Mouse (Mus musculus) embryonic facial prominence, embryonic 14.5 days (tissue): ENCODE measurements around the gene S100a14. TPM values are rescaled to one million over a fixed set of nuclear protein-coding genes. Genes with fewer than 3 reads are reported as not detected.

ENCODE experiments used
- ATAC-seq: fragments of 200-750 bp; cut with Nextera tagmentation; 2 replicates; pipeline ENCODE4 v1.8.0; 2017; ENCODE audit warnings: low read depth, moderate number of reproducible peaks, moderate TSS enrichment
- DNase-seq: peaks from one replicate; pipeline ENCODE4 v3.0.0-alpha.2; 2015; ENCODE audit warnings: low spot score
- H3K27ac ChIP-seq: fragments of 300-500 bp; sonication (generic); replicated peaks from 2 replicates; pipeline ENCODE4 v1.5.1; 2014; ENCODE audit warnings: low read depth, mild to moderate bottlenecking, low read length, moderate library complexity
- H3K27me3 ChIP-seq: fragments of 300-500 bp; sonication (generic); replicated peaks from 2 replicates; pipeline ENCODE4 v1.6.1; 2014; ENCODE audit warnings: low read length; ENCODE audit not compliant: control insufficient read depth, insufficient read depth
- H3K36me3 ChIP-seq: fragments of 300-500 bp; sonication (generic); 2 replicates; pipeline ENCODE4 v1.6.1; 2014; ENCODE audit warnings: low read length, mixed read lengths; ENCODE audit not compliant: control insufficient read depth, insufficient read depth
- H3K4me1 ChIP-seq: fragments of 300-500 bp; sonication (generic); 2 replicates; pipeline ENCODE4 v1.6.1; 2014; ENCODE audit warnings: antibody characterized with exemption, low read length; ENCODE audit not compliant: control insufficient read depth, insufficient read depth
- H3K4me2 ChIP-seq: fragments of 300-500 bp; sonication (generic); 2 replicates; pipeline ENCODE4 v1.6.1; 2014; ENCODE audit warnings: low read depth, mild to moderate bottlenecking, low read length, moderate library complexity, mixed read lengths
- H3K4me3 ChIP-seq: fragments of 300-500 bp; sonication (generic); 2 replicates; pipeline ENCODE4 v1.5.1; 2014; ENCODE audit warnings: low read depth, mild to moderate bottlenecking, low read length
- H3K9ac ChIP-seq: fragments of 300-500 bp; sonication (generic); 2 replicates; pipeline ENCODE4 v1.6.1; 2014; ENCODE audit warnings: low read depth, mild to moderate bottlenecking, low read length, moderate library complexity, mixed read lengths
- H3K9me3 ChIP-seq: fragments of 300-500 bp; sonication (generic); 2 replicates; pipeline ENCODE4 v1.6.1; 2016; ENCODE audit warnings: low read length; ENCODE audit not compliant: control insufficient read depth
- WGBS: fragments of 180-500 bp; shearing (Covaris S2); extraction: QIAGEN DNeasy Blood & Tissue Kit; methylation state at CpG from one replicate; pipeline ENCODE4 v1.1.7; 2014; 5-methylcytosine and 5-hydroxymethylcytosine counted together
- polyA plus RNA-seq: library from polyadenylated mRNA; unstranded; fragments of >200 nt; fragmentation: Nextera tagmentation; extraction: Ambion mirVana; gene quantifications from 2 replicates; pipeline ENCODE4 v1.2.1, GENCODE M21; 2014

The S100a14 gene
- polyA plus RNA-seq, 1 experiment from 2014 or later, result 21.5 TPM

DNA sequence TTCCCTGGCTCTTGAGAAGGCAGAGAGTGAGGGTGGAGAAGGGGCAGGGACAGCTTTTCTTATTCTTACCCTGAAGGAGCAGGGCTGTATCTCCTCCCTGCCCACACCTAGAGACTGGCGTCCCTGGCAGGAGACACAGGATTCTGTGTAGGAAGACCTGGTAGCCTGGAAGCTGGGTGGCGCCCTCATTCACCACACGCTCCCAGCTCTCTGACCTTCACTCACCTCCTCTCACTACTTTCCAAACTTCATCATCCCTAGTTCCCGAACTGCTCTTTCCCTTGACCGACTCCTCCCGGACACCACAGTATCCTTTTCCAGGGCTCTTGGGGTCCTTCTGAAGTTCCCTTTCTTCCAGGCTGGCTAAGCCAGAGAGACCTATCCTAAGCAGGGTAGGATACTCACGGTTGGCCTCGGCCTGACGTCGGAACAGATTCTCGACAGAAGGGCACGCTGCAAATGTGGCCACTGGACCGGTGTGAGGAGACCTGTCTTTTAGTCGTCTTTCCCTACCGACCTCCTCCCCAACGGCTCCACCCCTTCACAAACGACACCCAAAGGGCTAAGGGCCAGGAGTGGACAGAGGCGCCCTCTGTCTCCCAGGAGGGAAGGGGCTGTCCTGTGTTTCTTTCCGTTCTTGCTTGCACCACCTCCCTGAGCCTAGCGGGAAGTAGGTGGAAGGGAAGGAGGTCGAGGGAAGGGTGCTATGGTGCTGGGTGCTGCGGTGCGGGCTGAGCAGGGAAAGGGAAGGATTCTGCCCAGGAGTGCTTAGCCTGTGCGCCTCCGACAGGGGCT is 12.7 kb upstream of the S100a14 start, which contains the start of the genes S100a1 and S100a13:
Gene S100a1 (minus strand): TSS at position 597 of the 795 bp plus-strand sequence.
Gene S100a13 (plus strand): TSS at position 640 of the 795 bp plus-strand sequence.
- H3K4me2 ChIP-seq, result peak within 1 kb of the TSS; percentile 62
- ATAC-seq (peak; percentile 38), DNase-seq (peak; percentile 43)
- peaks cover 15% of the 10 kb centered on the region for H3K4me1 ChIP-seq
- WGBS, result 4% methylated on average over 24 of the region's 25 CpGs
- no peak within 1 kb of the TSS for H3K27ac ChIP-seq
- peak within 1 kb of the TSS; percentile 42 for H3K4me3 ChIP-seq
- H3K36me3 ChIP-seq, result no peaks in the 10 kb centered on the region
- peaks cover 6% of the 10 kb centered on the region; the same call in 1 of the 2 replicates for H3K27me3 ChIP-seq
- peak within 1 kb of the TSS; percentile 57 for H3K9ac ChIP-seq
- no peaks in the 10 kb centered on the region for H3K9me3 ChIP-seq

DNA sequence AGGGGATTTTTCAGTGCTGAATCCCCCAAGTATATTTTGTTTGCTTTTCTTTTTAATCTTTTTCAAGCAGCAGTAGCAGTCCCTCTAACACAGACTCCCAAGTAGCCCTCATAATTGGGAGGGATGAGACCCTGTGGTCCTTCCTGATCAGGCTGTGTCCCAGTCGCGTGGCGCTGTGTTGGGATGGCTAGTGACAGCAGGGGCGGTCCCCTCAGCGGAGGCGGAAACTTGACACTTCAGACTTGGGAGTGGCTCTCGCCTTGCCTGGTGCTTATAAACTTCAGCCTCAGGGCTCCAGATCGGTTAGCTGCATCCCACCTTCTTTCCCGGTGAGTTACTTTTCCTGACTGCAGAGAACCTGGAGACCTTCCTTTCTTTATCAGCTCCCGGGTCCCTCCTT is 12.0 kb upstream of the S100a14 start:
- Histone ChIP-seq H3K4me1 (peaks cover 15% of the 10 kb centered on the region), H3K4me2 (peak overlapping the region; percentile 62), H3K9ac (peak overlapping the region; percentile 57), H3K27me3 (peaks cover 6% of the 10 kb centered on the region; the same call in 1 of the 2 replicates), H3K4me3 (peak overlapping the region; percentile 42), H3K27ac (no peak overlapping the region), H3K36me3 (no peaks in the 10 kb centered on the region), H3K9me3 (no peaks in the 10 kb centered on the region)
- peak; percentile 87 for ATAC-seq
- DNase-seq, result peak; percentile 88
- 1% methylated on average over 10 of the region's 10 CpGs for WGBS

DNA sequence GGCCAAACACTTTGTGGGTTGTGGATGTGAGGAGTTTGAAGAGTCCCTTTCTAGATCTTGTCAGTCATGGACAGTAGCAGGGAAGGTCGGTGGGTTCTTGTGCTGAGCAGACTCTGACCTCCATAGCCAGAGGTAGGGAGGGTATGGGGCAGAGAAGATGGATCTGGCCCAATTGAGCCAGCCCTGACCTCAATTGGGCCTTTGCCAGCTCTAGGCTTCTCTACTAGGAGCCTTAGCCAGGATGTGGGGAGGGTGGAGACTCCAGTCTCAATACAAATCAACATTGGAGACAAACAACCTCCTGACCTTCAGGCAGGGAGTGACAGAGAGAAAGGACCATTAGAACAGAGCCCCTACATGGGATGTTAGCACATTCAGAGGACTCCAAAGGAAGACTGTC is 11.4 kb upstream of the S100a14 start:
- H3K4me2 ChIP-seq, result peak overlapping the region; percentile 62
- no peaks in the 10 kb centered on the region for H3K9me3 ChIP-seq
- no peak for ATAC-seq
- no peak overlapping the region for H3K27ac ChIP-seq
- 50% methylated on average over 1 of the region's 1 CpGs for WGBS
- H3K4me1 ChIP-seq, result peaks cover 15% of the 10 kb centered on the region
- DNase-seq, result no peak
- H3K36me3 ChIP-seq, result no peaks in the 10 kb centered on the region
- H3K27me3 ChIP-seq, result peaks cover 6% of the 10 kb centered on the region; the same call in 1 of the 2 replicates
- peak overlapping the region; percentile 42 for H3K4me3 ChIP-seq
- peak overlapping the region; percentile 57 for H3K9ac ChIP-seq

DNA sequence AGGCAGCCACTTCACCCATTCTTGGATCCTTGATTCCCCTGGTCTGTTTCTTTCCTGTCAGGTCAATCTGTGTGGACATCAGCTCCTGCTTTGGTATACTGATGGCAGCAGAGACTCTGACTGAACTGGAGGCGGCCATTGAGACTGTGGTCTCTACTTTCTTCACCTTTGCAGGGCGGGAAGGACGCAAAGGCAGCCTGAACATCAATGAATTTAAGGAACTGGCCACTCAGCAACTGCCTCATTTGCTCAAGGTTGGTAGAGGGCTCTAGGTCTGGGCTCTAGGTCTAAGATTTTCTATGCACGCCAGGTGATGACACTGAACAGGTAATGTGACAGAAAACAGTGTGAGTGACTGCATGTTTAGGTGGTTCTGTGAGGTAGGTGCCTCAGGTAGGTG is 10.9 kb upstream of the S100a14 start:
- WGBS, result 88% methylated on average over 4 of the region's 4 CpGs
- Histone ChIP-seq H3K36me3 (no peaks in the 10 kb centered on the region), H3K4me1 (peaks cover 15% of the 10 kb centered on the region), H3K4me2 (no peak overlapping the region), H3K27ac (no peak overlapping the region), H3K9ac (no peak overlapping the region), H3K27me3 (peaks cover 6% of the 10 kb centered on the region; the same call in 1 of the 2 replicates), H3K4me3 (no peak overlapping the region), H3K9me3 (no peaks in the 10 kb centered on the region)
- DNase-seq (no peak), ATAC-seq (no peak)

DNA sequence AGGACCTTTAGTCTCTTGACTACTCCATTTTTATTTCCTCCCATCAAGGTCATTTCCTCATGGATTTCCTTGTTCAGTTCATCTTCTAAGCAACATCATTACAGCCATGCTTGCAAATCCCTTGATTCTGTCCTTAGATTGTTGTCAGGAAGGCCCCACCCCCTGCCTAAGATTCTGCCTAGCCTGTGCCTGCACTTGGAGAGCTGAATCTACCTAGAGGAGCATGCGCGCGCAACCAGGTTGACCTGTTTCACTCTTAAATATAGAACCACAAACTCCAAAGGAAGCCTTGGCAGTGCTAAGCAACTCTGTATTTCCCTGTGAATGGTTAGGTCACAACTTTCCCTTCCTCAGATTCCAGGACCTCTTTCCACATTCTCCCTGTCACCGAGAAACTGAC is 8.9 kb upstream of the S100a14 start:
- 86% methylated on average over 4 of the region's 4 CpGs for WGBS
- no peaks in the 10 kb centered on the region for H3K9me3 ChIP-seq
- peaks cover 6% of the 10 kb centered on the region; the same call in 1 of the 2 replicates for H3K27me3 ChIP-seq
- H3K4me1 ChIP-seq, result peaks cover 15% of the 10 kb centered on the region
- no peak overlapping the region for H3K27ac ChIP-seq
- H3K4me2 ChIP-seq, result no peak overlapping the region
- H3K36me3 ChIP-seq, result no peaks in the 10 kb centered on the region
- no peak overlapping the region for H3K4me3 ChIP-seq
- no peak overlapping the region for H3K9ac ChIP-seq
- DNase-seq (no peak), ATAC-seq (no peak)

DNA sequence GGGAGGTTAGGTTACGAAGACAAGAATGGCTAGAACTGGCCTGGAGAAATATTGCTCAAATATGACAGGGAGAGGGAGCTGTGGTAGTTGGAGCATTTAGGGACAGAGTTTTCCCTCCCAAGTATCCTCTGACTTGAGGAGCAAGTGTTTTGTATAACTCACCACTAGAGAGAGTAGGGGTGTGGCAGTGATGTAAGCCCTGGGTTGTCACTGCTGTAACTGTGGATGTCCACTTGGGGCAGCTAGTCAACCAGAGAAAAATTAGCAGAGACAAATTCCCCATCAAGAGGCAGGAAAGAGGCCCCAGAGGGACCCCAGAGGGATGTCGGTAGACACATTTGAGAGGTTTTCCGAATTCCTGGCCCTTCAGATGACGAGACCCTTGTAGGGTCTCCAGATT is 1.2 kb upstream of the S100a14 start:
- Histone ChIP-seq H3K4me2 (no peak overlapping the region), H3K9ac (no peak overlapping the region), H3K27ac (peak overlapping the region; percentile 13; the same call in 1 of the 2 replicates), H3K9me3 (no peaks in the 10 kb centered on the region), H3K4me3 (no peak overlapping the region), H3K27me3 (no peaks in the 10 kb centered on the region), H3K36me3 (no peaks in the 10 kb centered on the region), H3K4me1 (no peaks in the 10 kb centered on the region)
- ATAC-seq, result no peak
- WGBS, result 59% methylated on average over 4 of the region's 4 CpGs
- DNase-seq, result peak; percentile 85

DNA sequence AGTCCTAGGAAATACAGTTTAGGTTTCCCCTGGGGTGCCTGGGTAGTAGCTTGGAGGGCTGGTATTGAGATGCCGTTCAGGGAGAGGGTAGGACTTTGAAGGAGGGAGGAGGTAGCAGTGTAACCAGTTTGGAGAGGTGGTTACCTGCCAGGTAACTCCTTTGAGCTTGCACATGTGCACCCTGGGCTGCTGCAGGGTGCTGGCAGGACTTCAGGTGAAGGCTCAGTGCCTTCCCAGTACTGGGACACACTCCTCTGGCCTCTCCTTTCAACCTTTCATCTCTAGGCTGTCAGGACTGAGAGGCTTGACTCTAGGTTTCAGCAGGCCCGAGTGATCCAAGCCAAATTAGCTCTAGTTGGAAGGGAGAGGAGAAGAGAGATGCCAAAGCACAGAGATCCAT is 580 bp upstream of the S100a14 start:
- Histone ChIP-seq H3K4me1 (no peaks in the 10 kb centered on the region), H3K4me2 (no peak overlapping the region), H3K9ac (no peak overlapping the region), H3K9me3 (no peaks in the 10 kb centered on the region), H3K36me3 (no peaks in the 10 kb centered on the region), H3K27me3 (no peaks in the 10 kb centered on the region), H3K4me3 (no peak overlapping the region), H3K27ac (peak overlapping the region; percentile 13; the same call in 1 of the 2 replicates)
- no peak for DNase-seq
- peak; percentile 30 for ATAC-seq
- WGBS, result 62% methylated on average over 1 of the region's 2 CpGs

DNA sequence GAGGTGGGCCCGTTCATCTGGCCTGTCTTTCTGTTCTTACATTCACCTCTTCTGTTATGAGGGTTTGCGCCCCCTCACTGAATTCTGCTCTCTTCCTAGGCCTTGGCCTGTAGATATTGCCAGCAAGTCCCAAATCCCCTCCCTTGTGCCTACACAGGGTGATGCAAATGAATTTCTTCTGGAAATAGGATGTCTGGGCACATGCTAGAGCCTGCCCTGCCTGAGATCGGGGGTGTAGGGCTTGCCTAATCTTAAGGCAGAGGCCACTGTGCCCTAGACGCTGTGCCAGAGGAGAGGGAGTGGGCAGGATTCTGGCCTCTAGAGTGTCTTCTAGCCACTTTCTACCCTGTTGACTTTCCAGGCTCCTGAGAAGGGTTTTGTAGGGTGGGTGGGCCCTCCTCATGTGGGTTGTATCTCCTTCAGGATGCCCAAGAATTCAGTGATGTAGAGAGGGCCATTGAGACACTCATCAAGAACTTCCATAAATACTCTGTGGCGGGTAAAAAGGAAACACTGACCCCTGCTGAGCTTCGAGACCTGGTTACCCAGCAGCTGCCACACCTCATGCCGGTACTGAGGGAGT is 726 bp downstream of the S100a14 start:
- H3K4me1 ChIP-seq, result no peaks in the 10 kb centered on the region
- H3K27ac ChIP-seq, result no peak overlapping the region; the same call in 1 of the 2 replicates
- H3K36me3 ChIP-seq, result no peaks in the 10 kb centered on the region
- no peak overlapping the region for H3K9ac ChIP-seq
- no peaks in the 10 kb centered on the region for H3K9me3 ChIP-seq
- peak overlapping the region; percentile 13; the same call in 1 of the 2 replicates for H3K4me2 ChIP-seq
- no peaks in the 10 kb centered on the region for H3K27me3 ChIP-seq
- WGBS, result 85% methylated on average over 7 of the region's 7 CpGs
- 0 out of 2 replicates have a peak overlapping the region, but pooled peaks have one; percentile 12 for H3K4me3 ChIP-seq
- no peak for DNase-seq
- ATAC-seq, result no peak
